Mouse (Mus musculus): ENCODE data around the gene Abcb11. TPM values are rescaled to one million over a fixed set of nuclear protein-coding genes. Genes with fewer than 3 reads are reported as not detected.

The Abcb11 gene
- polyA plus RNA-seq, 1 experiment from 2014 or later: not detected

DNA sequence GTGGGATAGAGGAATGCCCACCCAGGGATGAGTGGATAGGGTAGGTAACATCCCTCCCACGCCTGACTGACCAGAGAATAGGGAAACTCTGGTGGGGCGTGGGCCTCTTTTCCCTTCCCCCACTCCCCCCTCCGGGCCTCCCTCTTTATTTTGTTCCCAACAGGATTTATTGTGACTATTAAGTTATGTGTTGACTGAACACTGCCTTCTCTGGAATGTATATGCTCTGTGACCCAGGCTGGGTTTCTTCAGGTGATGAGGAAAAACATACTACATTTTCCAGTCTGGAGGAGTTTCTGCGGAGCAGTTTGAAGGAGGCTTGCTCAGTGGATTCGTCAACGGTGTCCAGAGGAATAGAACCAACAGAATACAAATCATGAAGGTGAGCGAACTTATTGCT is 131.6 kb downstream of the Abcb11 start, which contains the start of gene G6pc2:
Gene G6pc2, plus strand, starts transcription at position 301 of the 400 bp plus-strand sequence.
- no peak for ATAC-seq (replicated peaks)
- WGBS: 79% methylated on average over 7 of the region's 7 CpGs

GRCm38 (mm10) chr2:69209684-69210083 is 132.7 kb downstream of the Abcb11 start:
- peaks cover 5% of the 10 kb centered on the region for H3K4me1 ChIP-seq
- WGBS: 92% methylated on average over 3 of the region's 3 CpGs
- no peak overlapping the region for H3K4me2 ChIP-seq
- no peaks in the 10 kb centered on the region for H3K9me3 ChIP-seq
- no peak overlapping the region for H3K9ac ChIP-seq
- H3K27me3 ChIP-seq (replicated peaks): no peaks in the 10 kb centered on the region
- no peak overlapping the region for H3K4me3 ChIP-seq
- no peak for ATAC-seq (replicated peaks)
- no peaks in the 10 kb centered on the region for H3K36me3 ChIP-seq (replicated peaks)
- H3K27ac ChIP-seq: no peak overlapping the region

More for the DNA sequence above, 131.6 kb downstream of the Abcb11 start, which contains the start of gene G6pc2:
- no peak within 1 kb of the TSS for H3K4me3 ChIP-seq
- no peaks in the 10 kb centered on the region for H3K4me1 ChIP-seq
- H3K9ac ChIP-seq: no peak within 1 kb of the TSS
- H3K9me3 ChIP-seq: no peaks in the 10 kb centered on the region
- no peaks in the 10 kb centered on the region for H3K27me3 ChIP-seq (replicated peaks)
- no peaks in the 10 kb centered on the region for H3K36me3 ChIP-seq (replicated peaks)
- no peak within 1 kb of the TSS for H3K27ac ChIP-seq
- no peak within 1 kb of the TSS for H3K4me2 ChIP-seq

DNA sequence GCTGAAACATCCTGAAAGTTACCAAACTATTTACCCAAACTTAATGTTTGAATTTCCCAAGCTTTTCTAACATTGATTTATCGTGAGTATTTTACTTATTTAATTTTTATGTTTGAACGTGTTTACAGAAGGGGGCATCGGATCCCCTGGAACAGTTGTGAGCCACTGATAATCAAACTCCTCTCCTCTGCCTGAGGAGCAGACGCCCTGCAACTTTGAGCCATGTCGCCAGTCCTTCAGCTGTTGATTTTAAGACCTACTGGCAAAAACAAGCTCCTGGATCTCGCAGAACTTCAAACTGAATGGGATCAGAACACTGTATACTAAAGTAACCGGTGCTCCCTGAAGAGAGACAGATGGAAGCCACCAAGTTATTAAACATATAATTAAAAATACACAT is 135.9 kb downstream of the Abcb11 start:
- Histone ChIP-seq H3K9me3 (no peaks in the 10 kb centered on the region), H3K27ac (no peak overlapping the region), H3K36me3 (replicated peaks) (no peaks in the 10 kb centered on the region), H3K9ac (no peak overlapping the region), H3K27me3 (replicated peaks) (no peaks in the 10 kb centered on the region), H3K4me3 (no peak overlapping the region), H3K4me1 (peaks cover 5% of the 10 kb centered on the region), H3K4me2 (0 out of 2 replicates have a peak overlapping the region, but pooled peaks have one; percentile 94)
- ATAC-seq (replicated peaks): peak; percentile 43; the same call in 1 of the 2 replicates
- 25% methylated on average over 7 of the region's 7 CpGs for WGBS

- Histone ChIP-seq H3K4me3 (peak within 1 kb of the TSS; percentile 66), H3K4me1 (peaks cover 5% of the 10 kb centered on the region), H3K36me3 (replicated peaks) (no peaks in the 10 kb centered on the region), H3K9ac (peak within 1 kb of the TSS; percentile 38), H3K4me2 (peak within 1 kb of the TSS; percentile 94), H3K27me3 (replicated peaks) (no peaks in the 10 kb centered on the region), H3K27ac (no peak within 1 kb of the TSS), H3K9me3 (no peaks in the 10 kb centered on the region)
- ATAC-seq (replicated peaks): peak; percentile 100
- WGBS: 1% methylated on average over 44 of the region's 46 CpGs
These were observed 136.5 kb downstream of the Abcb11 start, which contains the start of gene Spc25 for GRCm38 (mm10) chr2:69205791-69206351. TSS of gene Spc25 (minus strand) at chr2:69206194.

- 20% methylated on average over 6 of the region's 6 CpGs for WGBS
- Histone ChIP-seq H3K4me1 (peaks cover 5% of the 10 kb centered on the region), H3K4me3 (peak overlapping the region; percentile 66), H3K9me3 (no peaks in the 10 kb centered on the region), H3K9ac (peak overlapping the region; percentile 38; the same call in 1 of the 2 replicates), H3K27me3 (replicated peaks) (no peaks in the 10 kb centered on the region), H3K4me2 (peak overlapping the region; percentile 94), H3K27ac (no peak overlapping the region), H3K36me3 (replicated peaks) (no peaks in the 10 kb centered on the region)
- ATAC-seq (replicated peaks): no peak
These were observed 137.2 kb downstream of the Abcb11 start for GRCm38 (mm10) chr2:69205185-69205584.

- Histone ChIP-seq H3K4me2 (no peak overlapping the region), H3K27ac (no peak overlapping the region), H3K27me3 (replicated peaks) (no peaks in the 10 kb centered on the region), H3K36me3 (replicated peaks) (no peaks in the 10 kb centered on the region), H3K9me3 (no peaks in the 10 kb centered on the region), H3K9ac (no peak overlapping the region), H3K4me3 (no peak overlapping the region), H3K4me1 (no peaks in the 10 kb centered on the region)
- no peak for ATAC-seq (replicated peaks)
- WGBS: 96% methylated on average over 5 of the region's 5 CpGs
These were observed 148.9 kb downstream of the Abcb11 start for GRCm38 (mm10) chr2:69193555-69193954.

GRCm38 (mm10) chr2:69191059-69191458 is 151.4 kb downstream of the Abcb11 start:
- no peaks in the 10 kb centered on the region for H3K27me3 ChIP-seq (replicated peaks)
- no peaks in the 10 kb centered on the region for H3K9me3 ChIP-seq
- H3K4me1 ChIP-seq: no peaks in the 10 kb centered on the region
- WGBS: 88% methylated on average over 5 of the region's 5 CpGs
- no peak overlapping the region for H3K9ac ChIP-seq
- H3K36me3 ChIP-seq (replicated peaks): no peaks in the 10 kb centered on the region
- no peak for ATAC-seq (replicated peaks)
- H3K4me2 ChIP-seq: no peak overlapping the region
- H3K27ac ChIP-seq: no peak overlapping the region
- H3K4me3 ChIP-seq: no peak overlapping the region

GRCm38 (mm10) chr2:69189222-69189621 is 153.2 kb downstream of the Abcb11 start:
- Histone ChIP-seq H3K36me3 (replicated peaks) (no peaks in the 10 kb centered on the region), H3K27ac (no peak overlapping the region), H3K4me3 (no peak overlapping the region), H3K9me3 (no peaks in the 10 kb centered on the region), H3K4me2 (no peak overlapping the region), H3K4me1 (no peaks in the 10 kb centered on the region), H3K27me3 (replicated peaks) (no peaks in the 10 kb centered on the region), H3K9ac (no peak overlapping the region)
- ATAC-seq (replicated peaks): no peak
- WGBS: 71% methylated on average over 4 of the region's 4 CpGs

GRCm38 (mm10) chr2:69188732-69189131 is 153.7 kb downstream of the Abcb11 start:
- WGBS: 88% methylated on average over 6 of the region's 6 CpGs
- H3K36me3 ChIP-seq (replicated peaks): no peaks in the 10 kb centered on the region
- no peak overlapping the region for H3K9ac ChIP-seq
- no peak overlapping the region for H3K4me2 ChIP-seq
- H3K27ac ChIP-seq: no peak overlapping the region
- no peaks in the 10 kb centered on the region for H3K27me3 ChIP-seq (replicated peaks)
- H3K9me3 ChIP-seq: no peaks in the 10 kb centered on the region
- ATAC-seq (replicated peaks): no peak
- H3K4me1 ChIP-seq: no peaks in the 10 kb centered on the region
- no peak overlapping the region for H3K4me3 ChIP-seq

Other genes with a start within 250 kb of the Abcb11 start
- 1.1 and 1.7 TPM in 2 replicates for gene Nostrin, start 206.8 kb downstream of the Abcb11 start, polyA plus RNA-seq (2015; fragmentation: Nextera tagmentation; extraction: Ambion mirVana)
- gene Spc25, start 136.4 kb downstream of the Abcb11 start, polyA plus RNA-seq (2015; fragmentation: Nextera tagmentation; extraction: Ambion mirVana): 24.5 and 30.9 TPM in 2 replicates
- 0.22 TPM in 1 of 2 replicates, not detected in the other for gene G6pc2, start 131.5 kb downstream of the Abcb11 start, polyA plus RNA-seq (2015; fragmentation: Nextera tagmentation; extraction: Ambion mirVana)
- gene Dhrs9, start 37.8 kb upstream of the Abcb11 start, polyA plus RNA-seq (2015; fragmentation: Nextera tagmentation; extraction: Ambion mirVana): not detected in 2 replicates
- 1.2 TPM in 2 replicates for gene Lrp2, start 243.4 kb upstream of the Abcb11 start, polyA plus RNA-seq (2015; fragmentation: Nextera tagmentation; extraction: Ambion mirVana)